Mouse (Mus musculus) ES-E14 (cell line): ENCODE data around the gene Pcdh7.

Source experiments
- MAFK ChIP-seq: IDR thresholded peaks from 2 replicates; pipeline ENCODE4 v1.6.1; 2014; ENCODE audit warnings: mild to moderate bottlenecking, low read depth, low read length, inconsistent platforms; ENCODE audit not compliant: insufficient read depth
- ZNF384 ChIP-seq: IDR thresholded peaks from 2 replicates; pipeline ENCODE4 v1.6.1; 2012; ENCODE audit warnings: low read depth, low read length, inconsistent platforms

- TF ChIP-seq MAFK (no peak), ZNF384 (no peak)
These were observed 241.6 kb downstream of the Pcdh7 start for GRCm38 (mm10) chr5:57959317-57959716.
